Mouse (Mus musculus) thymus, postnatal 14 days (tissue): ENCODE data around the gene Gm9972.

Source experiments
- DNase-seq: peaks from one replicate; pipeline ENCODE4 v3.0.0; 2021

Gm9972 gene

GRCm38 (mm10) chr11:43035446-43035845 is at the start of gene Gm9972:
Gene Gm9972 (plus strand): TSS chr11:43035746.
- DNase-seq = no peak

GRCm38 (mm10) chr11:42999188-42999587 is 36.4 kb upstream of the Gm9972 start:
- no peak for DNase-seq

- DNase-seq = no peak
Measured at GRCm38 (mm10) chr11:43011941-43012340, 23.6 kb upstream of the Gm9972 start.

DNA sequence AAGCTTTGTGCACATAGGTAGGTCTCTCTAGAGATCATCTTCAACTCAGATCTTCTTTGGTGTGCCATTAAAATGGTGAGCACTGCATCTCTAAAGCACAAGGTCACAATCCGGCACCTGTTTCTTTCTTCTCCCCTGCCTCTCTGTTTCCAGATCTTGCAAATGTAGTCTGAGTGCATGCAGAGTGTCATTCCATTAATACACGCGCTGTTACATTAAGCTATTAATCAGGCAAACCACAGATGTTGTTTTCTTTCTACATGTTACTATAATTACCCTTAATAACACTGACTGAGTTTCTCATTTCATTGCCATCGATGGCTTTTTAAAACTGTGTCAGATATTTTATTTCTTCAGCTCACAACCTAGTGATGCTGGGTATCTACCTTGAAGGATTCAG is 22.6 kb upstream of the Gm9972 start:
- DNase-seq = no peak

- DNase-seq = no peak
Measured at GRCm38 (mm10) chr11:43023109-43023688, 12.3 kb upstream of the Gm9972 start.

DNA sequence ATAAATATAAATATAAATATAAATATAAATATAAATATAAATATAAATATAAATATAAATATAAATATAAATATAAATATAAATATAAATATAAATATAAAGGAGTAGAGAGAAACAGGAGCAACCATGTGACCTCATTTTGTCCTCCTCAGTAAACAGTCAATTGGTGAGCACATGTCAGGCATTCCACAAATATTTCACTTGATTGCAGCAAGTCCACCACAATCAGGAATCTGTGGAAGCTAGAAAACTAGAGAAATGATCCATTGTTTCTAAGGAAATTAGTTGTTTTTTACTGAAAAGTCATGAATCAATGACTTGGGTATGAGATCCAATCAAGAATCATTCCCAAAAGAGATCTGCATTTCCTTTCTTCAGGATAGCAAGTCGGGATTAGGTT is 5.7 kb upstream of the Gm9972 start:
- DNase-seq = no peak

- no peak for DNase-seq
Measured at GRCm38 (mm10) chr11:43032141-43032540, 3.4 kb upstream of the Gm9972 start.

GRCm38 (mm10) chr11:43045871-43046548 is 10.5 kb downstream of the Gm9972 start:
- no peak for DNase-seq

GRCm38 (mm10) chr11:43049363-43049762 is 13.8 kb downstream of the Gm9972 start:
- no peak for DNase-seq

DNA sequence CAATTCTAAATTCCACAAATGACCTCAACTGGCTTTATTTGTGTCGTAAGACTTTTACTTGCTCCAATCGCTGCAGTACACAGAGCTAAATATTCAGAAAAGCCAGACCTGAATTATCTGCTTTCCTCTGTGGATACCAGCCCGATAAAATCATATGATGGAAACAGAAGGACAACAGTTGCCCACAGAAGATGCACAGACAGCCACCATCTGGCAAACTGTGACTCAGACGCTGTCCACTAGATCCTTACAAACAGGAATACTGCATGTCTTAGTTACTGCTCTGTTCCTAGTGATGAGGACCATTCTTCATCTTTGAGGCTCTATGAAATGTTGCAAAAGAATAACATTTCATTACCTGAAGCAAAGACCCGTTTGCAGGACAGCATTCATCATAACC is 19.4 kb downstream of the Gm9972 start:
- no peak for DNase-seq

GRCm38 (mm10) chr11:43059437-43059970 is 24.0 kb downstream of the Gm9972 start:
- no peak for DNase-seq

- no peak for DNase-seq
Measured at GRCm38 (mm10) chr11:43062286-43062685, 26.7 kb downstream of the Gm9972 start.

GRCm38 (mm10) chr11:43086309-43087050 is 50.9 kb downstream of the Gm9972 start:
- DNase-seq = no peak
